ENCODE assay signal across 25 mouse cellular contexts in the genomic region with DNA sequence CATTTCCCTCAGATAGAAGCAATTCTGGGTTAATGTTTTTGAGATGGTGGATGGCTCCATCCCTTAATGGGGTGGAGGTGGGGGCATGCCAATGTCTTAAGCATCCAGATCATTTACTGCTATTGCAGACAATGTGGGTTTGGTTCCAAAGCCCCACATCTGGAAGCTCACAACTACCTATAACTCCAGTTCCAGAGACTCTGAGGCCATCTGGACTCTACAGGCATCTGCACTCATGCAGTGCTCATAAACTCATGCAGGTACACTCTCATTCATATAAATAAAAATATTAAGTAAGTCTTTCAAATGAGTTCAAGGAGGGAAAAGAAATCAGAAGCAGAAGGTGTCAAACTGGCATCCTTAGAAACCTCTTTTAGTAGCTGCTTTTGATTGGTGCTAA.
"Had no signal": no experiment of that assay in that cellular context is flagged by ENCODE, and none has a peak within 500 bp of the region (broad histone marks: within the 10 kb centered on the region; RNA-seq: fewer than 3 reads in every experiment).

No protein-coding gene starts in this region.

- H3K9me3 ChIP-seq: heart, embryonic 13.5 days; heart, embryonic 15.5 days; hindbrain, embryonic 13.5 days; hindbrain, embryonic 15.5 days; intestine, embryonic 15.5 days; limb, embryonic 15.5 days; liver, embryonic 13.5 days; liver, embryonic 15.5 days had no signal

- H3K27me3 ChIP-seq: heart, embryonic 13.5 days; heart, embryonic 15.5 days; hindbrain, embryonic 13.5 days; hindbrain, embryonic 15.5 days; intestine, embryonic 15.5 days; limb, embryonic 15.5 days; liver, embryonic 13.5 days; liver, embryonic 15.5 days had no signal

- H3K4me2 ChIP-seq: heart, embryonic 11.5 days; heart, embryonic 13.5 days; heart, embryonic 15.5 days; hindbrain, embryonic 13.5 days; hindbrain, embryonic 15.5 days; intestine, embryonic 15.5 days; limb, embryonic 15.5 days; liver, embryonic 13.5 days; liver, embryonic 15.5 days had no signal

- H3K36me3 ChIP-seq: heart, embryonic 13.5 days; heart, embryonic 15.5 days; hindbrain, embryonic 13.5 days; hindbrain, embryonic 15.5 days; intestine, embryonic 15.5 days; limb, embryonic 15.5 days; liver, embryonic 13.5 days; liver, embryonic 15.5 days had no signal

- H3K9ac ChIP-seq: heart, embryonic 13.5 days; heart, embryonic 15.5 days; hindbrain, embryonic 13.5 days; hindbrain, embryonic 15.5 days; intestine, embryonic 15.5 days; limb, embryonic 15.5 days; liver, embryonic 13.5 days; liver, embryonic 15.5 days had no signal

- ATAC-seq: hindbrain, postnatal 0 days; inflammation-experienced regulatory T-cells, adult 6 months; intestine, embryonic 15.5 days; intestine, postnatal 0 days had no signal

- DNase-seq: gastrocnemius, postnatal 14 days; gastrocnemius, postnatal 36 days; heart, adult 11 months; heart, adult 2 months; heart, postnatal 14 days; heart, postnatal 36 days; kidney, adult 18-20 months; kidney, adult 8-10 months; kidney, postnatal 10 days; kidney, postnatal 25 days; kidney, postnatal 4 days; liver, embryonic 13.5 days had no signal

- H3K4me1 ChIP-seq: heart, embryonic 13.5 days; heart, embryonic 15.5 days; hindbrain, embryonic 15.5 days; intestine, embryonic 15.5 days; liver, embryonic 13.5 days; liver, embryonic 15.5 days had no signal

- H3K27ac ChIP-seq: heart, adult 2 months; heart, embryonic 13.5 days; heart, embryonic 15.5 days; hindbrain, embryonic 13.5 days; hindbrain, embryonic 15.5 days; hindbrain, postnatal 0 days; intestine, embryonic 15.5 days; layer of hippocampus, adult 2 months; left cerebral cortex, adult 2 months; limb, embryonic 15.5 days; liver, embryonic 13.5 days; liver, embryonic 15.5 days had no signal

- H3K4me3 ChIP-seq: heart, adult 2 months; heart, embryonic 13.5 days; heart, embryonic 15.5 days; hindbrain, embryonic 13.5 days; hindbrain, embryonic 15.5 days; intestine, embryonic 15.5 days; layer of hippocampus, adult 2 months; left cerebral cortex, adult 2 months; limb, embryonic 15.5 days; liver, embryonic 13.5 days; liver, embryonic 15.5 days had no signal
